Mouse (Mus musculus): ENCODE measurements around the gene Aig1.

GRCm38 (mm10) chr10:13842855-13843254, 25.9 kb downstream of the Aig1 start:
- TF ChIP-seq CTCF (IDR thresholded peaks at IDR 0.05; ENCODE audit: extremely low read depth, insufficient read length, insufficient replicate concordance, low read depth, low read length) (no peak), POLR2A (IDR thresholded peaks at IDR 0.05; ENCODE audit: low read depth, low read length) (no peak)
